Mouse (Mus musculus) intestine, postnatal 0 days (tissue): ENCODE results near the gene Ccdc106. TPM values are rescaled to one million over a fixed set of nuclear protein-coding genes. Genes with fewer than 3 reads are reported as not detected.
"Not testable (repeated sequence)": the region's sequence is repeated elsewhere in the genome, so short reads cannot be mapped to it uniquely, and the experiment has no call there.

Experiments used
- ATAC-seq: fragments of 200-750 bp; cut with Nextera tagmentation; 2 replicates; pipeline ENCODE4 v1.8.0; 2017; ENCODE audit warnings: mild to moderate bottlenecking, moderate TSS enrichment, moderate library complexity
- H3K27ac ChIP-seq: fragments of 300-500 bp; sonication (generic); 2 replicates; pipeline ENCODE4 v1.5.1; 2014; ENCODE audit warnings: mild to moderate bottlenecking, low read depth, low read length, moderate library complexity
- H3K27me3 ChIP-seq: fragments of 300-500 bp; sonication (generic); replicated peaks from 2 replicates; pipeline ENCODE4 v1.6.1; 2014; ENCODE audit warnings: low read length, mixed read lengths; ENCODE audit not compliant: control insufficient read depth, insufficient read depth
- H3K36me3 ChIP-seq: fragments of 300-500 bp; sonication (generic); 2 replicates; pipeline ENCODE4 v1.6.1; 2014; ENCODE audit warnings: mild to moderate bottlenecking, moderate library complexity; ENCODE audit not compliant: control insufficient read depth, insufficient read depth
- H3K4me1 ChIP-seq: fragments of 300-500 bp; sonication (generic); replicated peaks from 2 replicates; pipeline ENCODE4 v1.6.1; 2014; ENCODE audit warnings: antibody characterized with exemption, low read length, mixed read lengths; ENCODE audit not compliant: control insufficient read depth, insufficient read depth
- H3K4me2 ChIP-seq: fragments of 300-500 bp; sonication (generic); replicated peaks from 2 replicates; pipeline ENCODE4 v1.6.1; 2014; ENCODE audit warnings: low read depth, mild to moderate bottlenecking, moderate library complexity
- H3K4me3 ChIP-seq: fragments of 300-500 bp; sonication (generic); 2 replicates; pipeline ENCODE4 v1.5.1; 2014; ENCODE audit warnings: low read depth, low read length
- H3K9ac ChIP-seq: fragments of 300-500 bp; sonication (generic); 2 replicates; pipeline ENCODE4 v1.6.1; 2014; ENCODE audit warnings: mild to moderate bottlenecking, low read depth, low read length
- H3K9me3 ChIP-seq: fragments of 300-500 bp; sonication (generic); 2 replicates; pipeline ENCODE4 v1.6.1; 2016; ENCODE audit warnings: mixed run types; ENCODE audit not compliant: control insufficient read depth
- CTCF ChIP-seq: sonication (generic); IDR thresholded peaks from 2 replicates; pipeline ENCODE4 v1.5.1; 2016; ENCODE audit warnings: low read depth, mild to moderate bottlenecking, control low read depth, antibody characterized with exemption, moderate library complexity
- WGBS: fragments of 180-500 bp; shearing (Covaris S2); extraction: QIAGEN DNeasy Blood & Tissue Kit; methylation state at CpG from one replicate; pipeline ENCODE4 v1.1.7; 2014; 5-methylcytosine and 5-hydroxymethylcytosine counted together
- polyA plus RNA-seq: library from polyadenylated mRNA; unstranded; fragments of >200 nt; fragmentation: Nextera tagmentation; extraction: Ambion mirVana; gene quantifications from 2 replicates; pipeline ENCODE4 v1.2.1, GENCODE M21; 2015

Gene Ccdc106
- polyA plus RNA-seq, 1 experiment from 2014 or later, result 8.8 TPM

DNA sequence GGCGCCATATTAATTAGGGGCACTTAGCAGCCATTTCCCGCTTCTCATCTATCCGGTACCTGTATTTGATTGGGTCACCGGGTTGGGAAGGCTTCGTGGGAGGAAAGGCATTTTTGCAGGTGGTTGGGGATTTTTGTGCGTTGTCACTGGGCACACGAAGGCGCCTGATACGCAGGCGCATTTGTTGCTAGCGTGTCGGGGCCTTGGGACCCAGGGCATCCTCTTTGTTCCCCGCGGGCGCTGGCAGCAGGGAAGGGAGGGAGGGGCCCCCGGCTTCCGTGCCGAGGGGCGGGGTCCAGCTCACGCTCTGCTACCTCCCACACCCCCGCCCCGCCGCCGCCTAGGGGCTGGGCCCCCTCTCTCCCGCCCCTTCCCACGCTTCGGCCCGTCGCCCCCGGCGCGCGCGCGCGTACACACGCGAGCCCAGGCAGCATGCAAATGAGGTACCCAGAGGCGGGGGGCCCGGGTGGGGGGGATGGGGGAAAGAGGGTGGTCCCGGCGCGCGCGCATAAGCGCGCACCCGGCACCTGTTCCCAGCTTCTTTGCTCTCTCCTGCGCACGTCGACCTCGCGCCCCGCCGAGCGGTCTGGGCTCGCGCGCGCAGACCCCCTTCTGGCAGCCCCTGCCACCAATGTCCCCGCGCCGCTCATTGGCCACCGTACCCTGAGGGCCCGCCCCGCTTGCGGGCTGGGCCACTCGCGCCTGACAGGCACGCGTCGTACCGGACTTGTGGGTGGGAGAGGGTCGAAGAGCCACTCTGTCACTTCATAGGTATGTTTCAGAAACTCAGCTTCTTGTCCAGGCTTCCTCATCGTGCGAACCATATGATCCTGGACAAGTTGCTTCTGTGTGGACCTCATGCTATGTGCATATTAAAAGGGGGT lies 5.0 kb upstream of the Ccdc106 start, which contains the start of gene Gm44973:
Gene Gm44973 (plus strand): TSS at position 379 of the 884 bp plus-strand sequence.
- Histone ChIP-seq H3K4me3 (peak within 1 kb of the TSS; percentile 60), H3K4me2 (peak within 1 kb of the TSS; percentile 82), H3K4me1 (peaks cover 3% of the 10 kb centered on the region; the same call in 1 of the 2 replicates), H3K36me3 (peaks cover 35% of the 10 kb centered on the region), H3K9ac (peak within 1 kb of the TSS; percentile 83), H3K9me3 (no peaks in the 10 kb centered on the region), H3K27ac (peak within 1 kb of the TSS; percentile 100), H3K27me3 (no peaks in the 10 kb centered on the region)
- ATAC-seq, result peak; percentile 75
- under 1% methylated on average over 47 of the region's 76 CpGs for WGBS
- no peak for TF ChIP-seq CTCF

DNA sequence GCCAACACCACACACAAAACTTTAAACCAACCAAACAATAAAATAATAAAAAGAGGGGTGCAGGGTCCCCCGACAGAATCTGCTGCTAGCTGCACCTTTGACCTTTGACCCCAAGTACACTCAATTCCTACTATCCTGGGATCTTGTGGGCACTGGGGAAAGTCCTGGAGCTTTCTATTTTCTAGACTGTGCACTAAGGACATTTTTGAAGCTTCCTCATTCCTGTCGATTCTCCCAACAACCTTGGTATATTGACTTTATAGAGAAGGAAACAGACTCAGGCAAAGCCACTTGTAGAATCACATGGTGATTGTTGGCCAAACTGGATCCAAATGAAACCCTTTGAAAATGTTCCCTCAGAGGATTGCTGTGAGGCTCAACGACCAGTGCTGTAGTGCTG lies 4.3 kb upstream of the Ccdc106 start:
- Histone ChIP-seq H3K36me3 (peaks cover 28% of the 10 kb centered on the region), H3K27me3 (no peaks in the 10 kb centered on the region)

DNA sequence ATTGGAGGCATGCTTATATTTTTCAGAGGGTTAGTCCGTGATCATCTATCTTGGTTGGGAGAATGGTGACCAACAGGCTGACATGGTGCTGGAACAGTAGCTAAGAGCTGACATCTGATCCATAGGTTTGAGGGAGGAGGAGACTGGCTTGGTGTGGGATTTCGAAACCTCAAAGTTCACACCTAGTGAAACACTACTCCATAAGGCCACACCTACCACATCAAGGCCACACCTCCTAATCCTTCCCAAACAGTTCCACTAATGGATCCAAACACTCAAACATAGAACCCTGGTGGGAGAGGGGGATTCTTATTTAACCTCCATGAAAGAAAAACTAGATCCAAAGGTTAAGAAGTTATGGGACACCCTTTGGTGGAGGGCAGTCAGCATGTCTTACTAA lies 3.4 kb upstream of the Ccdc106 start:
- Histone ChIP-seq H3K4me3 (no peak overlapping the region), H3K36me3 (peaks cover 19% of the 10 kb centered on the region), H3K27me3 (no peaks in the 10 kb centered on the region), H3K27ac (no peak overlapping the region), H3K4me2 (no peak overlapping the region), H3K9ac (no peak overlapping the region), H3K9me3 (no peaks in the 10 kb centered on the region), H3K4me1 (peaks cover 3% of the 10 kb centered on the region; the same call in 1 of the 2 replicates)
- 96% methylated on average over 2 of the region's 2 CpGs for WGBS
- no peak for ATAC-seq
- TF ChIP-seq CTCF, result no peak

More for the DNA sequence above, 4.3 kb upstream of the Ccdc106 start:
- Histone ChIP-seq H3K4me3 (peak overlapping the region; percentile 60), H3K27ac (peak overlapping the region; percentile 100), H3K4me2 (peak overlapping the region; percentile 82), H3K9me3 (no peaks in the 10 kb centered on the region), H3K9ac (peak overlapping the region; percentile 83; the same call in 1 of the 2 replicates), H3K4me1 (peaks cover 3% of the 10 kb centered on the region; the same call in 1 of the 2 replicates)
- 29% methylated on average over 3 of the region's 3 CpGs for WGBS
- TF ChIP-seq CTCF, result no peak
- peak; percentile 22 for ATAC-seq

DNA sequence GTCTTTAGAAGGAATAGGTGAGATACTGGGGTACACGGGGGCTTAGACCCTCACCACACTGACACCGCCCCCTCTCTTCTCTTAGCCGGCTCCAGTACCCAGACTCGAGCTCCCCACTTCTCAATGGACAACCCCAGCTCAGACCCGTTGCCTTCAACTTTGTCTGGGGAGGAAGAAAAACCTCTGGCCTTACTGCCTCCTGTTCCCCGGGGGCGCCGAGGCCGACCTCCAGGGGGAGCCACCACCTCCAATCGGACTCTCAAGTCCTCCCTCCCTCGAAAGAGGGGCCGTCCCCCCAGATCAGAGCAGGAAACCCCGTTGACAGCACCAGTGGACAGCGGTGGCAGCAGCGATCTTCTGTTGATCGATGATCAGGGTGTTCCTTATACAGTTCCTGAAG lies 3.0 kb upstream of the Ccdc106 start:
- Histone ChIP-seq H3K27ac (no peak overlapping the region), H3K27me3 (no peaks in the 10 kb centered on the region), H3K4me2 (no peak overlapping the region), H3K4me3 (no peak overlapping the region), H3K9me3 (no peaks in the 10 kb centered on the region), H3K9ac (no peak overlapping the region), H3K36me3 (peaks cover 15% of the 10 kb centered on the region), H3K4me1 (peaks cover 3% of the 10 kb centered on the region; the same call in 1 of the 2 replicates)
- TF ChIP-seq CTCF, result peak; percentile 40
- 94% methylated on average over 16 of the region's 16 CpGs for WGBS
- ATAC-seq, result no peak

DNA sequence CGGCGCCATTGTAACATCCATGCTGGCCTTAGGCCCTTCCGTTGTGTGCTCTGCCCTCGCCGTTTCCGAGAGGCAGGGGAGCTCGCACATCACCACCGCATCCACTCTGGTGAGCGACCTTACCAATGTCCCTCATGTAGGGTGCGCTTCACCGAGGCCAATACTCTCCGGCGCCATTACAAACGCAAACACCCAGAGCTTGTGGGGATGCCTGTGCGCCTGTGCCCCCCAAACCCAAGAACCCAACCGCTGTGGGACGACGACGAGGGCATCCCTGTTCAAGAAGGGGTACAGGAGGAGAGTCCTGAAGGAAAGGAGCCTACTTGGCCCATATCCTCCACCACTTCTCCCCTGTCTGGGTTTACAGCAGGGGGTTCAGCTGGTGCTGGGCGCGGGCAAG lies 2.4 kb upstream of the Ccdc106 start:
- no peak overlapping the region for H3K9ac ChIP-seq
- peaks cover 10% of the 10 kb centered on the region; the same call in 1 of the 2 replicates for H3K36me3 ChIP-seq
- ATAC-seq, result no peak
- H3K4me3 ChIP-seq, result no peak overlapping the region
- no peak for TF ChIP-seq CTCF
- no peak overlapping the region for H3K4me2 ChIP-seq
- peaks cover 3% of the 10 kb centered on the region; the same call in 1 of the 2 replicates for H3K4me1 ChIP-seq
- H3K27me3 ChIP-seq, result no peaks in the 10 kb centered on the region
- no peak overlapping the region for H3K27ac ChIP-seq
- WGBS, result 96% methylated on average over 21 of the region's 21 CpGs
- no peaks in the 10 kb centered on the region for H3K9me3 ChIP-seq

DNA sequence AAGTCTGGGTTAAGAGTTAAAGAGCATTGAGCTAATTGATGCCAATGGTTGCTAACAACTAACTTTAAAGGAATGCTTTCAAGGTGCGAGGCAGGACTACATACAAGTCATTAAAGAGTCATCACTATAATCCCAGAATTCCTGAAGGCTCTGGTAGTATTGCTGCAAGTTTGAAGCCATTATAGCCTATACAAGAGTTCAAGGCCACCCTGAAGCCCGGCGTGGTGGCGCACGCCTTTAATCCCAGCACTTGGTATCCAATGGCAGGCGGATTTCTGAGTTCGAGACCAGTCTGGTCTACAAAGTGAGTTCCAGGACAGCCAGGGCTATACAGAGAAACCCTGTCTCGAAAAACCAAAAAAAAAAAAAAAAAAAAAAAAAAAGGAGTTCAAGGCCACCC lies 777 bp upstream of the Ccdc106 start:
- peaks cover 20% of the 10 kb centered on the region; the same call in 1 of the 2 replicates for H3K36me3 ChIP-seq
- not testable (repeated sequence) for ATAC-seq, H3K27me3 ChIP-seq, H3K9me3 ChIP-seq, H3K9ac ChIP-seq, H3K4me1 ChIP-seq
- peak overlapping the region; percentile 88 for H3K4me3 ChIP-seq
- peak overlapping the region; percentile 95 for H3K27ac ChIP-seq
- peak overlapping the region; percentile 75 for H3K4me2 ChIP-seq
- 22% methylated on average over 8 of the region's 8 CpGs for WGBS
